Mouse (Mus musculus) G1E (cell line): ENCODE measurements around the gene Ifitm10.

Experiments
- CTCF ChIP-seq: IDR thresholded peaks from 2 replicates; pipeline ENCODE4 v1.5.1; 2012; ENCODE audit warnings: low read depth, low read length, inconsistent platforms, mixed read lengths
- GATA1 ChIP-seq: IDR thresholded peaks from 2 replicates; pipeline ENCODE4 v1.6.1; 2012; ENCODE audit warnings: borderline replicate concordance, low read length, inconsistent platforms, mixed read lengths

DNA sequence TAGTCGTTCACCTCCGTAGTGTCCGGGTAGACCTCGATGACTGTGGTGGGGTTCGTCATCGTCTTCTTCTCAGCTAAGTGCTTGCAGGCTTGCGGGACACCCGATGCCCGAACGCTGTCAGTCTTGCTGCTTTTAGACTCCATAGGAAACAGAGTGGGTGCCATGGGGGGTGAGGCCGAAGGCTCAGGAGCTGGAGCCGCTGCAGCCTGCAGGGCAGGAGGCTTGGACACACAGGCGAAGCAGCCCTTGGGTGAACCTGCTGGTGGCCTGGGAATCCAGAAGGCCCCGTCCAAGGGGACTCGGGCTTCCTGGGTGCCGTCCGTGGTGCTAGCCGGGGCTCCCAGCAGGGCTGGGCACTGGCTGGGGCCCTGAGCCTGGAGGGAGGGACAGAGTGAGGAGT, 2.6 kb downstream of the Ifitm10 start:
- TF ChIP-seq CTCF (no peak), GATA1 (no peak)
